Mouse (Mus musculus) cerebellum, postnatal 25 days (tissue): Measurements from ENCODE around the gene B4gat1.
"Not testable (repeated sequence)": the region's sequence is repeated elsewhere in the genome, so short reads cannot be mapped to it uniquely, and the experiment has no call there.

Experiments
- DNase-seq, 2 experiments: peaks; one replicate each; pipeline ENCODE4 v3.0.0; 2021; ENCODE audit warnings: mixed read lengths in 2 of 2

Gene B4gat1

GRCm38 (mm10) chr19:5085145-5085863 is 46.7 kb downstream of the B4gat1 start, which contains the start of gene Tmem151a:
Gene Tmem151a, minus strand, starts transcription at chr19:5085531.
- peak; percentile 79 to 88 for DNase-seq

DNA sequence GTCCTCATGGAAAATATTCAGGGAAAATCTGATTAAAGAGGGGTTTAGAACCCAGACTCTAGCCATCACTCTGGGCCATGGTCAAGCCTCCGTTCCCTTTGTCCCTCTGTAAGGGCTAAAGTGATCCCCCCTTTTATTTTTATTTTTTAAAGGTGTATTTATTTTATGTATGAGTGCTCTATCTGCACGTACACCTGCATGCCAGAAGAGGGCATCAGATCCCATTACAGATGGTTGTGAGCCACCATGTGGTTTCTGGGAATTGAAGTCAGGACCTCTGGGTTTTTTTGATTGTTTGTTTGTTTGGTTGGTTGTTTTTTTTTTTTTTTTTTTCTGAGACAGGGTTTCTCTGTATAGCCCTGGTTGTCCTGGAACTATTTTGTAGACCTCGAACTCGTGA is 47.9 kb downstream of the B4gat1 start:
- DNase-seq: not testable (repeated sequence)

GRCm38 (mm10) chr19:5087884-5088728 is 49.5 kb downstream of the B4gat1 start, which contains the start of gene Yif1a:
Gene Yif1a, plus strand, starts transcription at chr19:5088538.
- peak; percentile 90 to 93 for DNase-seq

DNA sequence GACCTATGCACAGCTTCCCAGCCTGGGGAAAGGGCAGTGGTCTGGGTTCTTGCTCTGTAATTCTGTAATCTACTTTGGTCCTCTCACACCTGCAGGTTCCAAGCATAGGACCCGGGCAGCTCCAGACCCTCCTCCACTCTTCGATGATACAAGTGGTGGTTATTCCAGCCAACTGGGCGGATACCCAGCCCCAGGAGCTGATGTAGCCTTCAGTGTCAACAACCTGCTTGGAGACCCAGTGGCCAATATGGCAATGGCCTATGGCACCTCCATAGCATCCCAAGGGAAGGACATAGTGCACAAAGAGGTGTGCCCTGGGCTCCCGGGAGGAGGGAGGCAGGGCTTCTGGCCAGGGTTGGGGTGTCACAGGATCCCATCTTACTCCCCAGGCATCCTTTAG is 50.7 kb downstream of the B4gat1 start:
- DNase-seq: peak in 1 of 2 experiments; percentile 29
